Mouse (Mus musculus): ENCODE measurements around the gene Agpat2.
A peak's percentile ranks its signal among the peaks of the same experiment; 100 is the strongest.

Gene Agpat2

GRCm38 (mm10) chr2:26603720-26604671, at the start of gene Agpat2:
Gene Agpat2 (minus strand): TSS chr2:26604417.
- peak; percentile 32 for DNase-seq (ENCODE audit: low read depth, low spot score)

- peak; percentile 88 for DNase-seq (ENCODE audit: low read depth, low spot score)
Measured at GRCm38 (mm10) chr2:26646643-26647293, 42.6 kb upstream of the Agpat2 start.

- DNase-seq (ENCODE audit: low read depth, low spot score) = peak; percentile 66
Measured at GRCm38 (mm10) chr2:26643942-26644341, 39.7 kb upstream of the Agpat2 start.

- no peak for DNase-seq (ENCODE audit: low read depth, low spot score)
Measured at GRCm38 (mm10) chr2:26641006-26641647, 36.9 kb upstream of the Agpat2 start.

- DNase-seq (ENCODE audit: low read depth, low spot score) = peak; percentile 94
Measured at GRCm38 (mm10) chr2:26639838-26640830, 35.9 kb upstream of the Agpat2 start.

GRCm38 (mm10) chr2:26639083-26639482, 34.9 kb upstream of the Agpat2 start:
- peak; percentile 81 for DNase-seq (ENCODE audit: low read depth, low spot score)

GRCm38 (mm10) chr2:26638572-26638971, 34.4 kb upstream of the Agpat2 start:
- no peak for DNase-seq (ENCODE audit: low read depth, low spot score)

GRCm38 (mm10) chr2:26638039-26638438, 33.8 kb upstream of the Agpat2 start:
- DNase-seq (ENCODE audit: low read depth, low spot score) = peak; percentile 62

GRCm38 (mm10) chr2:26637316-26637932, 33.2 kb upstream of the Agpat2 start:
- no peak for DNase-seq (ENCODE audit: low read depth, low spot score)

GRCm38 (mm10) chr2:26636325-26636635, 32.1 kb upstream of the Agpat2 start:
- DNase-seq (ENCODE audit: low read depth, low spot score) = no peak

- peak; percentile 13 for DNase-seq (ENCODE audit: low read depth, low spot score)
Measured at GRCm38 (mm10) chr2:26635489-26636324, 31.5 kb upstream of the Agpat2 start.

GRCm38 (mm10) chr2:26634629-26635488, 30.6 kb upstream of the Agpat2 start:
- DNase-seq (ENCODE audit: low read depth, low spot score) = peak; percentile 21

GRCm38 (mm10) chr2:26633953-26634530, 29.8 kb upstream of the Agpat2 start:
- peak; percentile 21 for DNase-seq (ENCODE audit: low read depth, low spot score)

GRCm38 (mm10) chr2:26632541-26633395, 28.6 kb upstream of the Agpat2 start:
- DNase-seq (ENCODE audit: low read depth, low spot score) = no peak

GRCm38 (mm10) chr2:26628792-26629437, 24.7 kb upstream of the Agpat2 start:
- no peak for DNase-seq (ENCODE audit: low read depth, low spot score)

GRCm38 (mm10) chr2:26627921-26628739, 23.9 kb upstream of the Agpat2 start, which contains the start of gene Fam69b:
Gene Fam69b (plus strand): TSS chr2:26628457.
- DNase-seq (ENCODE audit: low read depth, low spot score) = no peak

Data from A20 (cell line).